Mouse (Mus musculus): Measurements from ENCODE around the gene Atp4a. TPM values are rescaled to one million over a fixed set of nuclear protein-coding genes. Genes with fewer than 3 reads are reported as not detected.
A peak's percentile ranks its signal among the peaks of the same experiment; 100 is the strongest.

The Atp4a gene
- polyA plus RNA-seq, 1 experiment = 2.4 TPM

DNA sequence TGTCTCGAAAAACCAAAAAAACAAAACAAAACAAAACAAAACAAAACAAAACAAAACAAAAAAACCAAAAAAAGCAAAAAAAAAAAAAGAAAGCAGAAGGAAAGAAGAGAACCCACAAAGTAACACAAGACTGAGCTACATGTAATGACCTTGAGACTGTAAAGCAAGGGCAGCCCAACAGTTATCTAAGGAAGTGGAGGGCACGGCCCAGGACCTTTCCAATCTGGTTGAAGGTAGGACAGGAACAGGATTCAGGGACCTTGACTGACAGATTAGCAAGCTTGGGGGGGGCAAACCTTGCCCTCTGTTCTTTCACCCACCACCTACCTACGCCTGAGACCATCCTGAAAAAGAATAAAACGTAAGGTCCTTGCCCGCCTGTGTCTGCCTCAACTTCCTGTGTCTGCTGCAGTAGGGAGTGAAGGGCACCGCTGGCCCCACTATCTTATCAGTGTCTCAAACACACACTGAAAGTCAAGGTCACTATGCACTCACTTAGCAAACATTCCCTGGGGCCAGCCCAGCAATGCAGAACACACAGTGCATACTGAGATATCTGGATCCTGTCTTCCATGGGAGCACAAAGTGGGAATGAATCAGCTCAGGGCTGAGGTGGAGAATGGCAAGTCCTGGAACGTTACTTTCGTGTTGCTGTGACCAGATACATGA is 5.7 kb upstream of the Atp4a start:
- no peak for DNase-seq (ENCODE audit: low read depth)
- TF ChIP-seq CTCF (IDR thresholded peaks at IDR 0.05; ENCODE audit: borderline replicate concordance, extremely low read depth, insufficient read depth, insufficient read length) (no peak), POLR2A (IDR thresholded peaks at IDR 0.05; ENCODE audit: borderline replicate concordance, extremely low read depth, insufficient read depth, insufficient read length, poor library complexity, severe bottlenecking) (no peak)

DNA sequence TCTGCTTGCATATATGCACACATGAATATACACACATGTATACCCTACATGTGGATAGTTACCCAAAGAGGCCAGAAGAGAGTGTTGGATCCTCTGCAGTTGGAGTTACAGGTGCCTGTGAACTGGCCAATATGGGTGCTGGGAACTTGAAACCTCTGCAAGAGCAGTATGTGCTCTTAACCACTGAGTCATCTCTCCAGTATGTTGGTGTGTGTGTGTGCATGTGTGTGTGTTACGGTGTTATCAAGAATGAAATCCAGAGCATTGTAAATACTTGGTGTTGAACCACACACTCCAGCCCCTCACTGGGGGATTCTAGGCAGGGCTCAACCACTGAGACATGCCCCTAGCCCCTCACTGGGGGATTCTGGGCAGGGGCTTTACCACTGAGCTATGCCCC is 4.6 kb upstream of the Atp4a start:
- TF ChIP-seq CTCF (IDR thresholded peaks at IDR 0.05; ENCODE audit: borderline replicate concordance, extremely low read depth, insufficient read depth, insufficient read length) (no peak), POLR2A (IDR thresholded peaks at IDR 0.05; ENCODE audit: borderline replicate concordance, extremely low read depth, insufficient read depth, insufficient read length, poor library complexity, severe bottlenecking) (no peak)

DNA sequence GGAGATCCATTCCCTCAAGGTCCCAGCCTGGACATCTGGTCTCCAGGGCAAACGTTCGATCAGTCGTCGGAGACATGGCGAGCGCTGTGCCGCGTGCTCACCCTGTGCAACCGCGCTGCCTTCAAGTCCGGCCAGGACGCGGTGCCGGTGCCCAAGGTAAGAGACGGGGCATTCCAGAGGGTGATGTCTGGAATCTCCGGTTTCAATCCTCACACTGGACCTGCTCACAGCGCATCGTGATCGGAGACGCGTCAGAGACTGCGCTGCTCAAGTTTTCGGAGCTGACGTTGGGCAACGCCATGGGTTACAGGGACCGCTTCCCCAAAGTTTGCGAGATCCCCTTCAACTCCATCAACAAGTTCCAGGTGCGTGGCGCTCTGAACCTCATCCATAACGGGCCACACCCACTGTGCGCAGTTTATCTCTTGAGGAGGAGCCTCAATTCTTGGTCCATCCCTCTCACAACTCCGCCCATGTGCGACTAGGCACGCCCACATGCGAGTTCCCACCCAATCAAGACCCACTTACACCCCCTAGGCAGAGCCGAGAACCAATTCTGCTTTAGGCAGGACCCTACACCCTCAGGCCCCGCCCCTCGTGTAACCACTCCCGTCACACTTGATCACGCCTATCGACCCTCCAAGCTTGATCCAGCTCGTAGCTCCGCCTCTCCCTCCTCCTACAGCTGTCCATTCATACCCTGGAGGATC is 5.2 kb downstream of the Atp4a start:
- TF ChIP-seq POLR2A (IDR thresholded peaks at IDR 0.05; ENCODE audit: borderline replicate concordance, extremely low read depth, insufficient read depth, insufficient read length, poor library complexity, severe bottlenecking) (no peak), CTCF (IDR thresholded peaks at IDR 0.05; ENCODE audit: borderline replicate concordance, extremely low read depth, insufficient read depth, insufficient read length) (no peak)
- DNase-seq (ENCODE audit: low read depth) = peak; percentile 94

More for the DNA sequence above, 4.6 kb upstream of the Atp4a start:
- no peak for DNase-seq (ENCODE audit: low read depth)

DNA sequence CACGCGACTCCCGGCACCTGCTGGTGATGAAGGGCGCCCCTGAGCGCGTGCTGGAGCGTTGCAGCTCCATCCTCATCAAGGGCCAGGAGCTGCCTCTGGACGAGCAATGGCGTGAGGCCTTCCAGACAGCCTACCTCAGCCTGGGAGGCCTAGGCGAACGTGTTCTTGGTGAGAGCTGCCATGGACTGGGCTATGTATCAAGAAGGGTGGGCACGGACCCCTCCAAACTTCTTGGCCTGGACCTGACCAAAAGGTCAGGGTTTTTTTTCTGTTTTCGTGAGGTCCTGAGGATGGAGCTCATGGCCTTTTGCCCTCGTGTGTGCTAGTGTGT is 5.7 kb downstream of the Atp4a start:
- TF ChIP-seq CTCF (IDR thresholded peaks at IDR 0.05; ENCODE audit: borderline replicate concordance, extremely low read depth, insufficient read depth, insufficient read length) (no peak), POLR2A (IDR thresholded peaks at IDR 0.05; ENCODE audit: borderline replicate concordance, extremely low read depth, insufficient read depth, insufficient read length, poor library complexity, severe bottlenecking) (no peak)
- no peak for DNase-seq (ENCODE audit: low read depth)

DNA sequence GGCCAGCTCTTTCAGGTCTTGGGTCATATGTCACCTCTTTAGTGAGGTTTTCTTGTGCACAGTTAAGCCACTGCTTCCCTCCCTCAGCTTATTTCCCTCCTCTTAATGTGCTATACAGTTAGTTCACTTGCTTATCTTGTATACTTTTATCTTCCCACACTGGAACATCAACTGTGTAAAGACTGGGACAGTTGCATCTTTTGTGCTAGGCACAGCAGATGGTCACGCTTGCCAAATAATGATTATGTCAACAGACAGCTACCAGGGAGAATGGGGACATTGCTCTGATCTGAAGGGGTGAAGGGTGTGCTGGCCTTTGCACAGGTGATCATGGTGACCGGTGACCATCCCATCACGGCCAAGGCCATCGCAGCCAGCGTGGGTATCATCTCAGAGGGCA is 7.7 kb downstream of the Atp4a start:
- DNase-seq (ENCODE audit: low read depth) = no peak
- TF ChIP-seq CTCF (IDR thresholded peaks at IDR 0.05; ENCODE audit: borderline replicate concordance, extremely low read depth, insufficient read depth, insufficient read length) (no peak), POLR2A (IDR thresholded peaks at IDR 0.05; ENCODE audit: borderline replicate concordance, extremely low read depth, insufficient read depth, insufficient read length, poor library complexity, severe bottlenecking) (no peak)

- DNase-seq (ENCODE audit: low read depth) = peak; percentile 75
- TF ChIP-seq CTCF (IDR thresholded peaks at IDR 0.05; ENCODE audit: borderline replicate concordance, extremely low read depth, insufficient read depth, insufficient read length) (no peak), POLR2A (IDR thresholded peaks at IDR 0.05; ENCODE audit: borderline replicate concordance, extremely low read depth, insufficient read depth, insufficient read length, poor library complexity, severe bottlenecking) (no peak)
Measured at GRCm38 (mm10) chr7:30721286-30721685, 9.3 kb downstream of the Atp4a start.

- TF ChIP-seq CTCF (IDR thresholded peaks at IDR 0.05; ENCODE audit: borderline replicate concordance, extremely low read depth, insufficient read depth, insufficient read length) (no peak), POLR2A (IDR thresholded peaks at IDR 0.05; ENCODE audit: borderline replicate concordance, extremely low read depth, insufficient read depth, insufficient read length, poor library complexity, severe bottlenecking) (no peak)
- no peak for DNase-seq (ENCODE audit: low read depth)
Measured at GRCm38 (mm10) chr7:30723274-30723953, 11.4 kb downstream of the Atp4a start.

DNA sequence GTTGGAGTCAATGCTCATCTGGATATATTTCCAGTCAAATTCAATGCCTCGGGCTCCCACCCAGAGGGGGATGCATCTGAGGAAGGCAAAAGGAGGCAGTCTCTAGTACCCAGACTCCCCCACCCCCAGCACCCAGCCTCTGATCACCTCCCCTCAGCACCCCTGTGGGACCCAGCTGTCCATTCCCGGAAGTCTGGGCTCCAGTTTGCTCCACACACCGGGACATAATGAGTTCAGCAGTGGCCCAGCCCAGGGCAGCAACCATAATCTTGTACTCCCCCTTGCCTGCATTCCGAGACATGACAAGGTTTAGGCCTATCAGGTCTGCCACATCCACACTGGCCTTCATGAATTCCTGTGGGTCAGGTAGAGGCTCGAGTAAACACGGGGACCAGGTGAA is 16.2 kb downstream of the Atp4a start:
- no peak for DNase-seq (ENCODE audit: low read depth)
- no peak for TF ChIP-seq CTCF (IDR thresholded peaks at IDR 0.05; ENCODE audit: borderline replicate concordance, extremely low read depth, insufficient read depth, insufficient read length)
- TF ChIP-seq POLR2A (IDR thresholded peaks at IDR 0.05; ENCODE audit: borderline replicate concordance, extremely low read depth, insufficient read depth, insufficient read length, poor library complexity, severe bottlenecking) = no peak

GRCm38 (mm10) chr7:30728739-30729395 is 16.9 kb downstream of the Atp4a start:
- no peak for TF ChIP-seq CTCF (IDR thresholded peaks at IDR 0.05; ENCODE audit: borderline replicate concordance, extremely low read depth, insufficient read depth, insufficient read length)
- no peak for TF ChIP-seq POLR2A (IDR thresholded peaks at IDR 0.05; ENCODE audit: borderline replicate concordance, extremely low read depth, insufficient read depth, insufficient read length, poor library complexity, severe bottlenecking)
- DNase-seq (ENCODE audit: low read depth) = peak; percentile 1

- DNase-seq (ENCODE audit: low read depth) = peak; percentile 99
- TF ChIP-seq POLR2A (IDR thresholded peaks at IDR 0.05; ENCODE audit: borderline replicate concordance, extremely low read depth, insufficient read depth, insufficient read length, poor library complexity, severe bottlenecking) (peak; percentile 95), CTCF (IDR thresholded peaks at IDR 0.05; ENCODE audit: borderline replicate concordance, extremely low read depth, insufficient read depth, insufficient read length) (peak; percentile 13; the same call in 1 of the 2 replicates)
Measured at GRCm38 (mm10) chr7:30729396-30730063, 17.5 kb downstream of the Atp4a start, which contains the start of gene Tmem147. Gene Tmem147 (minus strand): TSS chr7:30729540.

GRCm38 (mm10) chr7:30730064-30730722 is 18.2 kb downstream of the Atp4a start:
- DNase-seq (ENCODE audit: low read depth) = peak; percentile 61

Measured in brain, embryonic 14.5 days (tissue).